Mouse (Mus musculus): ENCODE data around the gene Mms19. TPM values are rescaled to one million over a fixed set of nuclear protein-coding genes. Genes with fewer than 3 reads are reported as not detected.

Mms19 gene
- polyA plus RNA-seq, 1 experiment from 2014 or later, result 42.3 TPM

DNA sequence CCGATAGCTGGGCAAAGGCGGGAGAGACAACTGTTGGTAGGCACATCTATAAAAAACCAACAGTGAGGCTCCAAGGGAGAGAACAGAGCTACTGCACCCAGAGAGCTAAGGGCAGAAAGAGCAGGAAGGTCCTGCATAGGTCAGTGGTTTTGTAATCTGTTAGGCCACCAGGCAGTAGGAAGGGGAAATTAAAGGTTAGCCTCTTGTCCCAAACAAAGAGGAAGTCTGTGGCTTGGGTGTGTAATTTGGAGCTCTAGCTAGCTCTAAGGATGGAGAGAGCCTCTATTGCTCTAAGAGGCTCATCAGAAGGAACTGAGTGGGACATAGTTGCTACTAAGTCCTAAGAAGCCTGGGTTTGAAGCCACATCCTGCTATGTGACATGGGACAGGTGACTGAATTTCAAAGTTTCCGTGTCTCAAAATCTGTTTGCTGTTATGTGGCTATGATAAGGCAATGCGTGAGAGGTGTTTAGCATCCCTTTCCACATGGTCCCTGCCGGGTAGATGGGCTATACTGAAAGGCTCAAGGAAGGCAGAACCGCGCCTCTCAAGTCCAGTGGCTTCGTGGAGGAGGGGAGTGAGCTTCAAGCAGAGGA is 80.4 kb downstream of the Mms19 start:
- H3K9me3 ChIP-seq, result no peaks in the 10 kb centered on the region
- DNase-seq (ENCODE audit: extremely low spot score, low spot score), result no peak
- no peaks in the 10 kb centered on the region for H3K36me3 ChIP-seq (replicated peaks)
- no peak overlapping the region for H3K27ac ChIP-seq
- peaks cover 8% of the 10 kb centered on the region for H3K4me1 ChIP-seq
- WGBS, result 81% methylated on average over 8 of the region's 8 CpGs
- no peak overlapping the region for H3K4me3 ChIP-seq
- H3K27me3 ChIP-seq (ENCODE audit: poor library complexity, severe bottlenecking), result no peaks in the 10 kb centered on the region

- WGBS, result 54% methylated on average over 4 of the region's 4 CpGs
- Histone ChIP-seq H3K36me3 (replicated peaks) (no peaks in the 10 kb centered on the region), H3K27ac (no peak overlapping the region), H3K4me3 (no peak overlapping the region), H3K4me1 (peaks cover 20% of the 10 kb centered on the region), H3K27me3 (ENCODE audit: poor library complexity, severe bottlenecking) (no peaks in the 10 kb centered on the region), H3K9me3 (no peaks in the 10 kb centered on the region)
- no peak for DNase-seq (ENCODE audit: extremely low spot score, low spot score)
Measured at GRCm38 (mm10) chr19:41898860-41899259, 82.1 kb downstream of the Mms19 start.

DNA sequence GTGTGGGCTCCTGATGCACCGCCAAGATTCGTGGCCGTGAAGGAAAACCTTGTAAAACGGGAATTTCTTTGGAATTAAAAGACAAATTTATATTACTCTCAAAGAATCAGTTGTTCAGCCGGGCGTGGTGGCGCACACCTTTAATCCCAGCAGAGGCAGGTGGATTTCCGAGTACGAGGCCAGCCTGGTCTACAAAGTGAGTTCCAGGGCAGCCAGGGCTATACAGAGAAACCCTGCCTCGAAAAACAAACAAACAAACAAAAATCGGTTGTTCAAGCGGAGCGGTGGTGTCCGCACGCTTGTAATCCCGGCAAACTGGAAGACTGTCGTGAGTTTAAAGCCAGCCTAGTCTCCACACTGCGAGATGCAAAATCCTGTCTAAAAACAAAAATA is 84.6 kb downstream of the Mms19 start:
- peak overlapping the region; percentile 75 for H3K27ac ChIP-seq
- WGBS, result 18% methylated on average over 18 of the region's 18 CpGs
- peaks cover 20% of the 10 kb centered on the region for H3K36me3 ChIP-seq (replicated peaks)
- no peak for DNase-seq (ENCODE audit: extremely low spot score, low spot score)
- H3K4me1 ChIP-seq, result peaks cover 20% of the 10 kb centered on the region
- H3K4me3 ChIP-seq, result peak overlapping the region; percentile 83
- no peaks in the 10 kb centered on the region for H3K9me3 ChIP-seq
- H3K27me3 ChIP-seq (ENCODE audit: poor library complexity, severe bottlenecking), result no peaks in the 10 kb centered on the region

DNA sequence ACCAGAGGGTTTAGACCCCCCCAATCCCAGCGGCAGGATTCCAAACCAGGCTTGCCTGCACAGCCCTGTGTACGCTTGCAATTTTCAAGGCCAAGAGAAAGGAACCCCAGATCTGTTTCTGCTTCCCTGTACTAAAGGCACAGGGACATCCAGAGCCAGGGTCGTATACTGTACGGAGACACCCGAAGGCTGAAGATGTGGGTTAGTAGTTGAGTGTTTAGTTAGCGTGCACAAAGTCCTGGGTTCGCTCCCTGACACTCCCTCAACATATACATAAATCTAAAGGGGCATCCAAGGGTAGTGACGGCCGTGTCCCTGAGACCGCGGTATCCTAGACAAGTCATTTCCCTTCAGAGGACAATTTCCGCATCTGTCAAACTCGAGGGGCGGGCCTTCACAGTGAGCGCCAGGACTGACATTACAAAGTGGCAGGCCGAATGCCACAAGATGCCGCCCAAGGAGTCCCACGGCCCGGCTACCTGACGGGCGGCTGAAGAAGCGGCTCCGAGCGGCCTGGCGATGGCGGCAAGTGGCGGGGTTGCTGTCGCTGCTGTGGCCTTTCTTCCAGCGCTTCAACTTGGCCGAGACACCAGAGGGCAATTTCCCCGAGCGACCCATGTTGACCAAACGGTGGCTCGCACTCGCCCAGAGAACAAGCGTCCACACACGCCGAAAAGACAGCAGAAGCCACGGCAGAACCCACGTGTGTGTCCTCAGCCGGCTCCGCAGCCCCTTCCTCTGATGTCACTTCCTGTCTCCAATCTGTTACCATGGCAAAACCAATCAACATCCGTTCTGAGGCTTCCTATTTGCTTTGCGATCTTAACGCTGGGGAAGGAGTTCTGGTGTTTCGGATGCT is 85.3 kb downstream of the Mms19 start, which contains the start of gene Rrp12:
TSS of gene Rrp12 (minus strand) at position 714 of the 859 bp plus-strand sequence.
- 1% methylated on average over 46 of the region's 46 CpGs for WGBS
- Histone ChIP-seq H3K36me3 (replicated peaks) (peaks cover 27% of the 10 kb centered on the region), H3K4me3 (peak within 1 kb of the TSS; percentile 83), H3K27ac (peak within 1 kb of the TSS; percentile 75), H3K27me3 (ENCODE audit: poor library complexity, severe bottlenecking) (no peaks in the 10 kb centered on the region), H3K9me3 (no peaks in the 10 kb centered on the region), H3K4me1 (peaks cover 20% of the 10 kb centered on the region)
- DNase-seq (ENCODE audit: extremely low spot score, low spot score), result peak; percentile 83

- peaks cover 20% of the 10 kb centered on the region for H3K4me1 ChIP-seq
- no peaks in the 10 kb centered on the region for H3K27me3 ChIP-seq (ENCODE audit: poor library complexity, severe bottlenecking)
- 57% methylated on average over 7 of the region's 7 CpGs for WGBS
- H3K4me3 ChIP-seq, result peak overlapping the region; percentile 83
- H3K36me3 ChIP-seq (replicated peaks), result peaks cover 34% of the 10 kb centered on the region
- no peak for DNase-seq (ENCODE audit: extremely low spot score, low spot score)
- H3K27ac ChIP-seq, result no peak overlapping the region
- H3K9me3 ChIP-seq, result no peaks in the 10 kb centered on the region
Measured at GRCm38 (mm10) chr19:41894959-41895358, 86.0 kb downstream of the Mms19 start.

Other genes starting within 250 kb of the Mms19 start
- gene Slit1, start 237.5 kb downstream of the Mms19 start, polyA plus RNA-seq (2016; fragmentation: Nextera tagmentation; extraction: Ambion mirVana), result 0.73 and 1.4 TPM in 2 replicates
- 49.7 and 50.9 TPM in 2 replicates for gene Arhgap19, start 179.1 kb downstream of the Mms19 start, polyA plus RNA-seq (2016; fragmentation: Nextera tagmentation; extraction: Ambion mirVana)
- 10.9 and 11.8 TPM in 2 replicates for gene Frat1, start 151.2 kb downstream of the Mms19 start, polyA plus RNA-seq (2016; fragmentation: Nextera tagmentation; extraction: Ambion mirVana)
- gene Frat2, start 133.0 kb downstream of the Mms19 start, polyA plus RNA-seq (2016; fragmentation: Nextera tagmentation; extraction: Ambion mirVana), result 5.4 and 5.5 TPM in 2 replicates
- gene Rrp12, start 85.0 kb downstream of the Mms19 start, polyA plus RNA-seq (2016; fragmentation: Nextera tagmentation; extraction: Ambion mirVana), result 43.8 and 43.9 TPM in 2 replicates
- gene Pgam1, start 69.2 kb downstream of the Mms19 start, polyA plus RNA-seq (2016; fragmentation: Nextera tagmentation; extraction: Ambion mirVana), result 1,170 and 1,238 TPM in 2 replicates
- gene Exosc1, start 47.7 kb downstream of the Mms19 start, polyA plus RNA-seq (2016; fragmentation: Nextera tagmentation; extraction: Ambion mirVana), result 101 and 103 TPM in 2 replicates
- 85.8 and 92.4 TPM in 2 replicates for gene Zdhhc16, start 47.7 kb downstream of the Mms19 start, polyA plus RNA-seq (2016; fragmentation: Nextera tagmentation; extraction: Ambion mirVana)
- 9.2 and 9.6 TPM in 2 replicates for gene Ubtd1, start 606 bp upstream of the Mms19 start, polyA plus RNA-seq (2016; fragmentation: Nextera tagmentation; extraction: Ambion mirVana)
- gene Ankrd2, start 54.8 kb upstream of the Mms19 start, polyA plus RNA-seq (2016; fragmentation: Nextera tagmentation; extraction: Ambion mirVana), result 0.42 TPM in 1 of 2 replicates, not detected in the other
- gene Hoga1, start 64.5 kb upstream of the Mms19 start, polyA plus RNA-seq (2016; fragmentation: Nextera tagmentation; extraction: Ambion mirVana), result 0.95 and 1.3 TPM in 2 replicates
- gene 4933411K16Rik, start 71.1 kb upstream of the Mms19 start, polyA plus RNA-seq (2016; fragmentation: Nextera tagmentation; extraction: Ambion mirVana), result not detected in 2 replicates
- 43.1 and 43.4 TPM in 2 replicates for gene Morn4, start 105.2 kb upstream of the Mms19 start, polyA plus RNA-seq (2016; fragmentation: Nextera tagmentation; extraction: Ambion mirVana)
- gene Pi4k2a, start 109.3 kb upstream of the Mms19 start, polyA plus RNA-seq (2016; fragmentation: Nextera tagmentation; extraction: Ambion mirVana), result 21.3 and 23.3 TPM in 2 replicates
- 23.5 and 23.9 TPM in 2 replicates for gene Avpi1, start 147.9 kb upstream of the Mms19 start, polyA plus RNA-seq (2016; fragmentation: Nextera tagmentation; extraction: Ambion mirVana)
- gene Marveld1, start 166.2 kb upstream of the Mms19 start, polyA plus RNA-seq (2016; fragmentation: Nextera tagmentation; extraction: Ambion mirVana), result 2.4 and 3.1 TPM in 2 replicates
- gene Zfyve27, start 182.8 kb upstream of the Mms19 start, polyA plus RNA-seq (2016; fragmentation: Nextera tagmentation; extraction: Ambion mirVana), result 27.0 and 30.3 TPM in 2 replicates
- gene Sfrp5, start 221.1 kb upstream of the Mms19 start, polyA plus RNA-seq (2016; fragmentation: Nextera tagmentation; extraction: Ambion mirVana), result 0.14 TPM in 1 of 2 replicates, not detected in the other